Mouse (Mus musculus): ENCODE measurements around the gene Ccdc141.

DNA sequence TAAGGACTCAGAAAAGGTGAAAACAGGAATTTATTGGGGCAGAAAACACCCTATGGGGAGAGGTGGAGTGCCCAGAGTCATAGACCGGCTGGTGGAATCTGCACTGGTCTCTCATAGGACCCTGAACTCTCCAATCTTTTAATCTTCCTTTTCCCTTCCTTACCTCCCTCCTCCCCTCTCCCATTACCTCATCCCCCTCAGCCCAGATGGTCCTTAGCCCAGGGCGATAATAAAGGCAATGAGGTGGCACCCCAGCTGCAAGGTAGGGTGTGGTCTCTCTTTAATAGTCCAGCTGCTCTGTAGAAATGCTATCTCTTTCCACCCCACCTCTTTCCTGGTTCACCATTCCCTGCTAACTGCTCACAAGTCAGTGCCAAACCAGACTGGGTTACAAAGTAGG lies 7.0 kb upstream of the Ccdc141 start:
- TF ChIP-seq POLR2A (IDR thresholded peaks at IDR 0.05; ENCODE audit: insufficient read length, low read depth) (no peak), SRF (IDR thresholded peaks at IDR 0.05; ENCODE audit: control insufficient read depth, insufficient read length, low read depth) (no peak), POLR2AphosphoS2 (IDR thresholded peaks at IDR 0.05; ENCODE audit: insufficient read length, low read depth) (no peak), USF1 (IDR thresholded peaks at IDR 0.05; ENCODE audit: low read depth) (no peak), MAX (IDR thresholded peaks at IDR 0.05; ENCODE audit: low read depth) (no peak), TCF12 (IDR thresholded peaks at IDR 0.05; ENCODE audit: insufficient read depth, poor library complexity, severe bottlenecking) (peak; percentile 86), TCF3 (IDR thresholded peaks at IDR 0.05; ENCODE audit: insufficient read length, low read depth) (peak; percentile 69)

Data from myocyte (in vitro differentiated cells).